Comparison of ENCODE assay signal across 8 mouse cellular contexts in the genomic region with DNA sequence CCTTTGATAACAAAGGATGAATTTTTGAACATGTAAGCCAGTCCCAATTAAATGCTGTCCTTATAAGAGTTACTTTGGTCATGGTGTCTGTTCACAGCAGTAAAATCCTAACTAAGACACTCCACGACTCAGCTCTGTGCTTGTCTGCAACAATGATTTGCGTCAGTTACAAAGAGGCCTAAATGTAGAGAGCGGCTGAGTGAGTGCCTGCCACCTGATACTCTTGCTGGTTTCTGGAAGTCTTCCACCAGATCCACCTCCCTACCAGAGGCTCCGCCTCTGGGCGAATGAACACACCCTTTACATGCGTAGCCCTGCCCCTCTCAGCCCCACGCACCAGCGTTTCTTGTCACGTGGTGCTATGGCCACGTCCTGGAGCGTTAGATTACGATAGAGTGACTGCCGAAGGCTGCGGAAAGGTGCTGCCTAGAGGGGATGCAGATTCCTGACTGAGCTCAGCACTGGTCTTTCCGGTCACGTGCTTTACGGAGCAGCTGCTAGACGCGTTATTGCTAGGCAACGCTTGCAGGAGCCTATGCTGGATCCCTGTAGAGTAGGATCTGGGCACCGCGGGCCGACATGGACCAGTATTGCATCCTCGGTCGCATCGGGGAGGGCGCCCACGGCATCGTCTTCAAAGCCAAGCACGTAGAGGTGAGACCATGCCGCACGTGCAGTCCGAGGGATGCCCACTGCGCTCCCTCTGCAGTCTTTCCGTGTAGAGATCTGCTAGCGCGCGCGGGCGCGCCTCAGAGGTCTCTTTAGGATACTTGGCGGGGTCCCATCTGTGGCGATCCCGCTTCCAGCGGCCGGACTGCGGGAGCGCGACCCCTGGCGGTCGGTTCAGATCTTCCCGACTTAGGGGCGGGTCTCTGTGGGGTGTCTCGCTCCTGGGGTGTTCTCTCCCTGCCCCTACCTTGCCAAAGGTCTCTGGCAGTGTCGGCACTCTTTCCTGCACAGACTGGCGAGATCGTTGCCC. TPM values are rescaled to one million over a fixed set of nuclear protein-coding genes. Genes with fewer than 3 reads are reported as not detected.
A peak's percentile ranks its signal among the peaks of the same experiment; 100 is the strongest.
DNase-seq lines count a peak whose midpoint lies in the region; ATAC-seq and TF ChIP-seq lines count a peak whose summit lies in the region.

A gene (plus strand): TSS at position 298 of the 979 bp plus-strand sequence.

- under 1% methylated on average over 57 of the region's 57 CpGs for WGBS in forebrain, embryonic 12.5 days
- under 1% methylated on average over 57 of the region's 57 CpGs for WGBS in heart, postnatal 0 days
- under 1% methylated on average over 57 of the region's 57 CpGs for whole genome bisulfite sequencing in liver, embryonic 16.5 days (ENCODE audit: insufficient replicate concordance)
- under 1% methylated on average over 57 of the region's 57 CpGs for WGBS in neural tube, embryonic 13.5 days

- peak; percentile 87 for DNase-seq in c-Kit-positive CD71-positive TER-119-positive erythroid progenitor cells, embryonic 14.5 days (ENCODE audit: low spot score)
- peak; percentile 98 for DNase-seq in heart, postnatal 0 days (ENCODE audit: low spot score)
- peak; percentile 90 to 94 for DNase-seq in kidney, postnatal 4 days

- no peaks in the 10 kb centered on the region for H3K27me3 ChIP-seq in E14TG2a.4 (ENCODE audit: insufficient read depth, low read length)
- no peaks in the 10 kb centered on the region for H3K27me3 ChIP-seq in forebrain, embryonic 12.5 days
- no peaks in the 10 kb centered on the region for H3K27me3 ChIP-seq in heart, postnatal 0 days (ENCODE audit: control insufficient read depth, insufficient read depth, low read length)
- no peaks in the 10 kb centered on the region for H3K27me3 ChIP-seq in liver, embryonic 16.5 days (ENCODE audit: control insufficient read depth, insufficient read depth, low read depth, low read length)
- H3K27me3 ChIP-seq in neural tube, embryonic 13.5 days, result no peaks in the 10 kb centered on the region
- H3K27me3 ChIP-seq in testis, adult 2 months (ENCODE audit: control insufficient read depth, insufficient read depth, low read length), result no peaks in the 10 kb centered on the region

- TF ChIP-seq EP300 in heart, postnatal 0 days (IDR thresholded peaks at IDR 0.05; ENCODE audit: low read depth), result peak; percentile 80; the same call in 1 of the 2 replicates

- ATAC-seq in forebrain, embryonic 12.5 days (ENCODE audit: low FRiP score), result peak; percentile 99
- peak; percentile 98 for ATAC-seq in heart, postnatal 0 days (ENCODE audit: insufficient read depth, low read depth)
- peak; percentile 98 for ATAC-seq in liver, embryonic 16.5 days (ENCODE audit: low read depth)
- ATAC-seq in neural tube, embryonic 13.5 days (ENCODE audit: low read depth), result peak; percentile 99

- H3K9ac ChIP-seq in forebrain, embryonic 12.5 days, result peak within 1 kb of the TSS; percentile 65
- peak within 1 kb of the TSS; percentile 36; the same call in 1 of the 2 replicates for H3K9ac ChIP-seq in heart, postnatal 0 days (replicated peaks; ENCODE audit: low read depth, low read length)
- H3K9ac ChIP-seq in liver, embryonic 16.5 days (ENCODE audit: low read depth, low read length), result peak within 1 kb of the TSS; percentile 69
- H3K9ac ChIP-seq in neural tube, embryonic 13.5 days, result peak within 1 kb of the TSS; percentile 79

- peak within 1 kb of the TSS; percentile 91 for H3K27ac ChIP-seq in forebrain, embryonic 12.5 days
- peak within 1 kb of the TSS; percentile 83 for H3K27ac ChIP-seq in heart, postnatal 0 days (ENCODE audit: low read depth)
- peak within 1 kb of the TSS; percentile 89 for H3K27ac ChIP-seq in liver, embryonic 16.5 days (ENCODE audit: low read length)
- peak within 1 kb of the TSS; percentile 94 for H3K27ac ChIP-seq in neural tube, embryonic 13.5 days (replicated peaks)
- peak within 1 kb of the TSS; percentile 85 for H3K27ac ChIP-seq in testis, adult 2 months (ENCODE audit: control insufficient read depth, insufficient read depth, low read depth, low read length)

- H3K36me3 ChIP-seq in E14TG2a.4 (ENCODE audit: insufficient read depth, low read length), result no peaks in the 10 kb centered on the region
- H3K36me3 ChIP-seq in forebrain, embryonic 12.5 days (replicated peaks), result no peaks in the 10 kb centered on the region
- no peaks in the 10 kb centered on the region for H3K36me3 ChIP-seq in heart, postnatal 0 days (replicated peaks; ENCODE audit: control insufficient read depth, insufficient read depth, low read length)
- no peaks in the 10 kb centered on the region for H3K36me3 ChIP-seq in liver, embryonic 16.5 days (ENCODE audit: control insufficient read depth, insufficient read depth)
- H3K36me3 ChIP-seq in neural tube, embryonic 13.5 days, result peaks cover 1% of the 10 kb centered on the region; the same call in 1 of the 2 replicates
- H3K36me3 ChIP-seq in testis, adult 2 months (ENCODE audit: control insufficient read depth, insufficient read depth, low read length), result no peaks in the 10 kb centered on the region; the same call in 1 of the 2 replicates

- H3K9me3 ChIP-seq in E14TG2a.4 (ENCODE audit: low read length), result no peaks in the 10 kb centered on the region
- H3K9me3 ChIP-seq in forebrain, embryonic 12.5 days, result no peaks in the 10 kb centered on the region
- no peaks in the 10 kb centered on the region for H3K9me3 ChIP-seq in heart, postnatal 0 days (replicated peaks; ENCODE audit: control insufficient read depth, low read length)
- no peaks in the 10 kb centered on the region for H3K9me3 ChIP-seq in liver, embryonic 16.5 days (replicated peaks; ENCODE audit: control insufficient read depth, low read length)
- no peaks in the 10 kb centered on the region for H3K9me3 ChIP-seq in neural tube, embryonic 13.5 days

- peaks cover 31% of the 10 kb centered on the region for H3K4me1 ChIP-seq in E14TG2a.4 (replicated peaks; ENCODE audit: low read depth, low read length)
- H3K4me1 ChIP-seq in forebrain, embryonic 12.5 days, result peaks cover 6% of the 10 kb centered on the region
- peaks cover 6% of the 10 kb centered on the region for H3K4me1 ChIP-seq in heart, postnatal 0 days (ENCODE audit: control insufficient read depth, insufficient read depth)
- peaks cover 10% of the 10 kb centered on the region for H3K4me1 ChIP-seq in liver, embryonic 16.5 days (ENCODE audit: control insufficient read depth, low read depth, low read length)
- H3K4me1 ChIP-seq in neural tube, embryonic 13.5 days (replicated peaks), result peaks cover 18% of the 10 kb centered on the region
- H3K4me1 ChIP-seq in testis, adult 2 months (ENCODE audit: control insufficient read depth, insufficient read depth, low read length), result no peaks in the 10 kb centered on the region; the same call in 1 of the 2 replicates

- H3K4me2 ChIP-seq in forebrain, embryonic 12.5 days, result peak within 1 kb of the TSS; percentile 67
- H3K4me2 ChIP-seq in heart, postnatal 0 days (ENCODE audit: low read depth, low read length), result peak within 1 kb of the TSS; percentile 83
- peak within 1 kb of the TSS; percentile 98 for H3K4me2 ChIP-seq in liver, embryonic 16.5 days (ENCODE audit: low read depth, low read length)
- H3K4me2 ChIP-seq in neural tube, embryonic 13.5 days, result peak within 1 kb of the TSS; percentile 72

- peak; percentile 83 for TF ChIP-seq POLR2A in testis, adult 2 months (IDR thresholded peaks at IDR 0.05; ENCODE audit: control insufficient read depth, low read depth, low read length)

- peak; percentile 53 for TF ChIP-seq CTCF in E14TG2a.4 (conservative IDR thresholded peaks at IDR 0.05; ENCODE audit: low read length)
- peak; percentile 75 for TF ChIP-seq CTCF in heart, postnatal 0 days (IDR thresholded peaks at IDR 0.05; ENCODE audit: low read depth)
- TF ChIP-seq CTCF in testis, adult 2 months (IDR thresholded peaks at IDR 0.05; ENCODE audit: control insufficient read depth, insufficient read depth, insufficient replicate concordance, low read depth, low read length), result peak; percentile 39

- peak within 1 kb of the TSS; percentile 87 for H3K4me3 ChIP-seq in E14TG2a.4 (replicated peaks; ENCODE audit: low read length)
- H3K4me3 ChIP-seq in forebrain, embryonic 12.5 days (replicated peaks), result peak within 1 kb of the TSS; percentile 65
- peak within 1 kb of the TSS; percentile 69 for H3K4me3 ChIP-seq in heart, postnatal 0 days (ENCODE audit: low read depth, low read length)
- H3K4me3 ChIP-seq in liver, embryonic 16.5 days (ENCODE audit: low read depth, low read length), result peak within 1 kb of the TSS; percentile 85
- peak within 1 kb of the TSS; percentile 70 for H3K4me3 ChIP-seq in neural tube, embryonic 13.5 days
- H3K4me3 ChIP-seq in testis, adult 2 months (ENCODE audit: control insufficient read depth, low read depth, low read length), result peak within 1 kb of the TSS; percentile 96

RNA-seq across cellular contexts. Expression of the gene that starts here (rescaled TPM):
- polyA plus RNA-seq in forebrain, embryonic 12.5 days (2016; fragmentation: Nextera tagmentation; extraction: Ambion mirVana), result 12.7 and 13.4 TPM in 2 replicates
- 1.9 and 16.2 TPM in 2 replicates for total RNA-seq in heart, postnatal 0 days (2014; rRNA removed; ENCODE audit: low replicate concordance)
- 3.5 and 3.6 TPM in 2 replicates for polyA plus RNA-seq in heart, postnatal 0 days (2015; fragmentation: Nextera tagmentation; extraction: Ambion mirVana)
- polyA plus RNA-seq in liver, embryonic 16.5 days (2015; fragmentation: Nextera tagmentation; extraction: Ambion mirVana), result 4.1 and 4.9 TPM in 2 replicates
- 16.9 and 20.7 TPM in 2 replicates for polyA plus RNA-seq in neural tube, embryonic 13.5 days (2015; fragmentation: Nextera tagmentation; extraction: Ambion mirVana)
- 57.9 and 64.7 TPM in 2 replicates for polyA plus RNA-seq in testis, adult 2 months (2012; rRNA removed)

Comparison
In these comparisons a context has a peak if more than half of its experiments do, and no peak if none do; other contexts are left out.
1. Peak in every context shown above with its lines: DNase-seq, ATAC-seq, H3K4me3 ChIP-seq and H3K27ac ChIP-seq.